Mouse (Mus musculus): ENCODE data around the gene Actl6a. TPM values are rescaled to one million over a fixed set of nuclear protein-coding genes. Genes with fewer than 3 reads are reported as not detected.

Actl6a gene
- polyA plus RNA-seq, 1 experiment from 2014 or later, result 19.7 TPM

GRCm38 (mm10) chr3:32749820-32750579 is 43.9 kb downstream of the Actl6a start:
- WGBS (ENCODE audit: missing documents), result 98% methylated on average over 4 of the region's 4 CpGs
- H3K4me3 ChIP-seq (ENCODE audit: inconsistent target), result no peak overlapping the region
- H3K36me3 ChIP-seq (ENCODE audit: inconsistent target), result peaks cover 63% of the 10 kb centered on the region
- peaks cover 5% of the 10 kb centered on the region; the same call in 1 of the 2 replicates for H3K79me2 ChIP-seq (ENCODE audit: inconsistent target)
- no peak overlapping the region for H3K27ac ChIP-seq

GRCm38 (mm10) chr3:32754384-32754915 is 48.4 kb downstream of the Actl6a start:
- H3K36me3 ChIP-seq (ENCODE audit: inconsistent target), result peaks cover 26% of the 10 kb centered on the region
- no peak overlapping the region for H3K4me3 ChIP-seq (ENCODE audit: inconsistent target)
- no peak overlapping the region for H3K27ac ChIP-seq
- H3K79me2 ChIP-seq (ENCODE audit: inconsistent target), result no peaks in the 10 kb centered on the region
- WGBS (ENCODE audit: missing documents), result 97% methylated on average over 3 of the region's 3 CpGs

DNA sequence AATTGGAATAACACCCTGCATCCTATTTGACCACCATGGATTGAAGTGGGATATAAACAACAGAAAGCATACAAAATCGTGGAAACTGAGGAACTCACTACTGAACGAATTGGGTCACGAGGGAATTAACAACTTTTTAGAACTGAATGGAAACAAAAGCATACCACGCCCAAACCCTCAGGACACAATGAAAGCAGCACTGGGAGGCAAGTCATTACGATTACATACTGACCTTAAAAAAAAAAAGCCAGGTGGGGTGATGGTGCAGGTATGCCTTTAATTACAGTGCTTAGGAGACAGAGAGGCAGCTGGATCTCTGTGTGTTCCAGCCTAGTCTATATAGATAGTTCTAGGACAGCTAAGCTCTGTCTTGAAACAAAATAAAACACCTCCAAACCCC is 53.1 kb downstream of the Actl6a start:
- WGBS (ENCODE audit: missing documents), result 91% methylated on average over 5 of the region's 5 CpGs
- H3K4me3 ChIP-seq (ENCODE audit: inconsistent target), result no peak overlapping the region
- H3K36me3 ChIP-seq (ENCODE audit: inconsistent target), result no peaks in the 10 kb centered on the region
- no peaks in the 10 kb centered on the region for H3K79me2 ChIP-seq (ENCODE audit: inconsistent target)
- H3K27ac ChIP-seq, result no peak overlapping the region

- no peak overlapping the region for H3K4me3 ChIP-seq (ENCODE audit: inconsistent target)
- WGBS (ENCODE audit: missing documents), result 79% methylated on average over 8 of the region's 8 CpGs
- no peaks in the 10 kb centered on the region for H3K79me2 ChIP-seq (ENCODE audit: inconsistent target)
- no peaks in the 10 kb centered on the region for H3K36me3 ChIP-seq (ENCODE audit: inconsistent target)
- H3K27ac ChIP-seq, result no peak overlapping the region
Measured at GRCm38 (mm10) chr3:32762962-32763361, 56.9 kb downstream of the Actl6a start.

DNA sequence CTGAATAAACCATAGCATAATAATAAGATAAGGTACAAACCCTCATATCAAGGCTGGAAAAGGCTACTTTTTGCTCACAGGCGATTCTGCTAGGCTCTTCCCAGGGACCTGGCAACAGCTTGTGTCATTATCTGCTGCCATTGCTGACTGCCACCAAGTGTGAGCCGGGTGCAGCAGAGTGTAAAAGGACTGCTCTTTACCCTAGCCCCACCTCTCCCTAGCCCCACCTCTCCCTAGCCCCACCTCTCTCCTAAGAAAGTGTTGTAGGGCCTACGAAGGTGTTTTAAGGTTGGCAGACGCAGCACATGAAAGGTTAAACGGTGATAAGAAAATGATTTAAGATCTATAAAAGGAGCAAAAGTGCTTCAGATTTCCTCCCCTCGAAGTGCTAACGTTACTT is 57.8 kb downstream of the Actl6a start:
- 63% methylated on average over 7 of the region's 7 CpGs for WGBS (ENCODE audit: missing documents)
- H3K79me2 ChIP-seq (ENCODE audit: inconsistent target), result no peaks in the 10 kb centered on the region
- H3K27ac ChIP-seq, result no peak overlapping the region
- no peak overlapping the region for H3K4me3 ChIP-seq (ENCODE audit: inconsistent target)
- H3K36me3 ChIP-seq (ENCODE audit: inconsistent target), result no peaks in the 10 kb centered on the region

- H3K27ac ChIP-seq, result no peak overlapping the region
- H3K4me3 ChIP-seq (ENCODE audit: inconsistent target), result no peak overlapping the region
- H3K36me3 ChIP-seq (ENCODE audit: inconsistent target), result no peaks in the 10 kb centered on the region
- WGBS (ENCODE audit: missing documents), result 44% methylated on average over 2 of the region's 2 CpGs
- H3K79me2 ChIP-seq (ENCODE audit: inconsistent target), result no peaks in the 10 kb centered on the region
Measured at GRCm38 (mm10) chr3:32770781-32771180, 64.7 kb downstream of the Actl6a start.

Other genes with a start within 250 kb of the Actl6a start
- gene Kcnmb3, start 214.1 kb upstream of the Actl6a start, polyA plus RNA-seq (2018), result not detected in 3 replicates
- 23.5 to 31.2 TPM (median 26.8 TPM) in 3 replicates for gene Zfp639, start 196.0 kb upstream of the Actl6a start, polyA plus RNA-seq (2018)
- gene Mfn1, start 176.8 kb upstream of the Actl6a start, polyA plus RNA-seq (2018), result 15.2 to 33.6 TPM (median 24.9 TPM) in 3 replicates
- 2.9 to 6.5 TPM (median 6.1 TPM) in 3 replicates for gene Gnb4, start 89.7 kb upstream of the Actl6a start, polyA plus RNA-seq (2018)
- 66.8 to 118 TPM (median 110 TPM) in 3 replicates for gene Ndufb5, start 30.7 kb downstream of the Actl6a start, polyA plus RNA-seq (2018)
- 9.5 to 15.0 TPM (median 10.7 TPM) in 3 replicates for gene Mrpl47, start 31.3 kb downstream of the Actl6a start, polyA plus RNA-seq (2018)
- gene Usp13, start 111.2 kb downstream of the Actl6a start, polyA plus RNA-seq (2018), result not detected in 3 replicates

All from macrophage (primary cell).